Mouse (Mus musculus): ENCODE results near the gene Dhdds. TPM values are rescaled to one million over a fixed set of nuclear protein-coding genes. Genes with fewer than 3 reads are reported as not detected.

Gene Dhdds
- polyA plus RNA-seq, 1 experiment from 2014 or later, result 23.1 TPM

- no peak overlapping the region for H3K4me2 ChIP-seq (replicated peaks; ENCODE audit: low read depth)
- H3K9ac ChIP-seq (ENCODE audit: low read length), result no peak overlapping the region
- WGBS, result 89% methylated on average over 10 of the region's 10 CpGs
- H3K27ac ChIP-seq (replicated peaks), result no peak overlapping the region
- no peak overlapping the region for H3K4me3 ChIP-seq (ENCODE audit: low read depth, low read length)
- TF ChIP-seq CTCF (IDR thresholded peaks at IDR 0.05; ENCODE audit: low read depth), result no peak
- no peak for TF ChIP-seq EP300 (optimal IDR thresholded peaks at IDR 0.05)
- DNase-seq (ENCODE audit: low spot score) (no peak), ATAC-seq (ENCODE audit: low FRiP score, low TSS enrichment) (no peak)
- no peaks in the 10 kb centered on the region for H3K9me3 ChIP-seq (ENCODE audit: control insufficient read depth, low read length)
- no peaks in the 10 kb centered on the region for H3K27me3 ChIP-seq (ENCODE audit: control insufficient read depth, insufficient read depth, low read length)
- H3K4me1 ChIP-seq (replicated peaks; ENCODE audit: control insufficient read depth, insufficient read depth), result no peaks in the 10 kb centered on the region
- H3K36me3 ChIP-seq (ENCODE audit: control insufficient read depth, insufficient read depth, low read length), result peaks cover 14% of the 10 kb centered on the region
Observed at GRCm38 (mm10) chr4:133978021-133978711, 22.6 kb downstream of the Dhdds start.

- DNase-seq (ENCODE audit: low spot score) (no peak), ATAC-seq (ENCODE audit: low FRiP score, low TSS enrichment) (no peak)
- TF ChIP-seq EP300 (optimal IDR thresholded peaks at IDR 0.05) (no peak), CTCF (IDR thresholded peaks at IDR 0.05; ENCODE audit: low read depth) (no peak)
- Histone ChIP-seq H3K36me3 (ENCODE audit: control insufficient read depth, insufficient read depth, low read length) (peaks cover 5% of the 10 kb centered on the region; the same call in 1 of the 2 replicates), H3K4me3 (ENCODE audit: low read depth, low read length) (no peak overlapping the region), H3K4me2 (replicated peaks; ENCODE audit: low read depth) (no peak overlapping the region), H3K9ac (ENCODE audit: low read length) (no peak overlapping the region), H3K9me3 (ENCODE audit: control insufficient read depth, low read length) (no peaks in the 10 kb centered on the region), H3K4me1 (replicated peaks; ENCODE audit: control insufficient read depth, insufficient read depth) (no peaks in the 10 kb centered on the region), H3K27me3 (ENCODE audit: control insufficient read depth, insufficient read depth, low read length) (no peaks in the 10 kb centered on the region), H3K27ac (replicated peaks) (no peak overlapping the region)
- WGBS, result 57% methylated on average over 8 of the region's 8 CpGs
Observed at GRCm38 (mm10) chr4:133971741-133972140, 29.0 kb downstream of the Dhdds start.

GRCm38 (mm10) chr4:133970876-133971275 lies 29.8 kb downstream of the Dhdds start:
- Histone ChIP-seq H3K27me3 (ENCODE audit: control insufficient read depth, insufficient read depth, low read length) (no peaks in the 10 kb centered on the region), H3K4me3 (ENCODE audit: low read depth, low read length) (no peak overlapping the region), H3K36me3 (ENCODE audit: control insufficient read depth, insufficient read depth, low read length) (0 out of 2 replicates have a peak, but pooled peaks cover 4% of the 10 kb centered on the region), H3K4me1 (replicated peaks; ENCODE audit: control insufficient read depth, insufficient read depth) (no peaks in the 10 kb centered on the region), H3K4me2 (replicated peaks; ENCODE audit: low read depth) (no peak overlapping the region), H3K27ac (replicated peaks) (no peak overlapping the region), H3K9ac (ENCODE audit: low read length) (no peak overlapping the region), H3K9me3 (ENCODE audit: control insufficient read depth, low read length) (no peaks in the 10 kb centered on the region)
- no peak for DNase-seq (ENCODE audit: low spot score)
- ATAC-seq (ENCODE audit: low FRiP score, low TSS enrichment), result no peak
- WGBS, result 83% methylated on average over 13 of the region's 13 CpGs
- no peak for TF ChIP-seq EP300 (optimal IDR thresholded peaks at IDR 0.05)
- TF ChIP-seq CTCF (IDR thresholded peaks at IDR 0.05; ENCODE audit: low read depth), result no peak

- WGBS, result 56% methylated on average over 4 of the region's 4 CpGs
- Histone ChIP-seq H3K4me1 (replicated peaks; ENCODE audit: control insufficient read depth, insufficient read depth) (no peaks in the 10 kb centered on the region), H3K4me3 (ENCODE audit: low read depth, low read length) (no peak overlapping the region), H3K9ac (ENCODE audit: low read length) (no peak overlapping the region), H3K9me3 (ENCODE audit: control insufficient read depth, low read length) (no peaks in the 10 kb centered on the region), H3K27ac (replicated peaks) (no peak overlapping the region), H3K4me2 (replicated peaks; ENCODE audit: low read depth) (no peak overlapping the region), H3K27me3 (ENCODE audit: control insufficient read depth, insufficient read depth, low read length) (no peaks in the 10 kb centered on the region), H3K36me3 (ENCODE audit: control insufficient read depth, insufficient read depth, low read length) (0 out of 2 replicates have a peak, but pooled peaks cover 4% of the 10 kb centered on the region)
- DNase-seq (ENCODE audit: low spot score) (no peak), ATAC-seq (ENCODE audit: low FRiP score, low TSS enrichment) (no peak)
- TF ChIP-seq CTCF (IDR thresholded peaks at IDR 0.05; ENCODE audit: low read depth) (no peak), EP300 (optimal IDR thresholded peaks at IDR 0.05) (no peak)
Observed at GRCm38 (mm10) chr4:133970196-133970595, 30.5 kb downstream of the Dhdds start.

GRCm38 (mm10) chr4:133969114-133969770 lies 31.5 kb downstream of the Dhdds start:
- no peak for ATAC-seq (ENCODE audit: low FRiP score, low TSS enrichment)
- no peak for DNase-seq (ENCODE audit: low spot score)
- Histone ChIP-seq H3K4me2 (replicated peaks; ENCODE audit: low read depth) (no peak overlapping the region), H3K9me3 (ENCODE audit: control insufficient read depth, low read length) (no peaks in the 10 kb centered on the region), H3K27me3 (ENCODE audit: control insufficient read depth, insufficient read depth, low read length) (no peaks in the 10 kb centered on the region), H3K4me1 (replicated peaks; ENCODE audit: control insufficient read depth, insufficient read depth) (no peaks in the 10 kb centered on the region), H3K36me3 (ENCODE audit: control insufficient read depth, insufficient read depth, low read length) (peaks cover 4% of the 10 kb centered on the region; the same call in 1 of the 2 replicates), H3K27ac (replicated peaks) (no peak overlapping the region), H3K4me3 (ENCODE audit: low read depth, low read length) (no peak overlapping the region), H3K9ac (ENCODE audit: low read length) (no peak overlapping the region)
- no peak for TF ChIP-seq CTCF (IDR thresholded peaks at IDR 0.05; ENCODE audit: low read depth)
- no peak for TF ChIP-seq EP300 (optimal IDR thresholded peaks at IDR 0.05)
- 48% methylated on average over 8 of the region's 8 CpGs for WGBS

All from stomach, postnatal 0 days (tissue).